Mouse (Mus musculus) stomach, postnatal 0 days (tissue): ENCODE data around the gene Rin2. TPM values are rescaled to one million over a fixed set of nuclear protein-coding genes. Genes with fewer than 3 reads are reported as not detected.
A peak's percentile ranks its signal among the peaks of the same experiment; 100 is the strongest.

Experiments used
- ATAC-seq: fragments of 200-750 bp; cut with Nextera tagmentation; 2 replicates; pipeline ENCODE4 v1.8.0; 2017; ENCODE audit not compliant: low FRiP score, low TSS enrichment
- DNase-seq: peaks from one replicate; pipeline ENCODE4 v3.0.0-alpha.2; 2016; ENCODE audit warnings: low spot score
- H3K27ac ChIP-seq: fragments of 300-500 bp; sonication (generic); replicated peaks from 2 replicates; pipeline ENCODE4 v1.5.1; 2014; ENCODE audit warnings: mild to moderate bottlenecking, control low read depth
- H3K27me3 ChIP-seq: fragments of 300-500 bp; sonication (generic); 2 replicates; pipeline ENCODE4 v1.6.1; 2014; ENCODE audit warnings: low read length; ENCODE audit not compliant: control insufficient read depth, insufficient read depth
- H3K36me3 ChIP-seq: fragments of 300-500 bp; sonication (generic); 2 replicates; pipeline ENCODE4 v1.6.1; 2014; ENCODE audit warnings: low read length, mixed read lengths; ENCODE audit not compliant: control insufficient read depth, insufficient read depth
- H3K4me1 ChIP-seq: fragments of 300-500 bp; sonication (generic); replicated peaks from 2 replicates; pipeline ENCODE4 v1.6.1; 2014; ENCODE audit warnings: antibody characterized with exemption; ENCODE audit not compliant: control insufficient read depth, insufficient read depth
- H3K4me2 ChIP-seq: fragments of 300-500 bp; sonication (generic); replicated peaks from 2 replicates; pipeline ENCODE4 v1.6.1; 2014; ENCODE audit warnings: low read depth, mild to moderate bottlenecking, control low read depth, moderate library complexity
- H3K4me3 ChIP-seq: fragments of 300-500 bp; sonication (generic); 2 replicates; pipeline ENCODE4 v1.5.1; 2014; ENCODE audit warnings: low read depth, low read length, control low read depth
- H3K9ac ChIP-seq: fragments of 300-500 bp; sonication (generic); 2 replicates; pipeline ENCODE4 v1.6.1; 2014; ENCODE audit warnings: mild to moderate bottlenecking, low read length, control low read depth, mixed read lengths
- H3K9me3 ChIP-seq: fragments of 300-500 bp; sonication (generic); 2 replicates; pipeline ENCODE4 v1.6.1; 2016; ENCODE audit warnings: low read length; ENCODE audit not compliant: control insufficient read depth
- CTCF ChIP-seq: IDR thresholded peaks from 2 replicates; pipeline ENCODE4 v1.5.1; 2016; ENCODE audit warnings: antibody characterized with exemption, low read depth, mild to moderate bottlenecking, moderate library complexity
- EP300 ChIP-seq: optimal IDR thresholded peaks from 2 replicates; pipeline ENCODE3; 2016; ENCODE audit warnings: antibody characterized with exemption
- WGBS: fragments of 180-500 bp; shearing (Covaris S2); extraction: QIAGEN DNeasy Blood & Tissue Kit; methylation state at CpG from one replicate; pipeline ENCODE4 v1.1.7; 2014; 5-methylcytosine and 5-hydroxymethylcytosine counted together
- polyA plus RNA-seq: library from polyadenylated mRNA; unstranded; fragments of >200 nt; fragmentation: Nextera tagmentation; extraction: Ambion mirVana; gene quantifications from 2 replicates; pipeline ENCODE4 v1.2.1, GENCODE M21; 2015

The Rin2 gene
- polyA plus RNA-seq, 1 experiment from 2014 or later = 22.2 TPM

DNA sequence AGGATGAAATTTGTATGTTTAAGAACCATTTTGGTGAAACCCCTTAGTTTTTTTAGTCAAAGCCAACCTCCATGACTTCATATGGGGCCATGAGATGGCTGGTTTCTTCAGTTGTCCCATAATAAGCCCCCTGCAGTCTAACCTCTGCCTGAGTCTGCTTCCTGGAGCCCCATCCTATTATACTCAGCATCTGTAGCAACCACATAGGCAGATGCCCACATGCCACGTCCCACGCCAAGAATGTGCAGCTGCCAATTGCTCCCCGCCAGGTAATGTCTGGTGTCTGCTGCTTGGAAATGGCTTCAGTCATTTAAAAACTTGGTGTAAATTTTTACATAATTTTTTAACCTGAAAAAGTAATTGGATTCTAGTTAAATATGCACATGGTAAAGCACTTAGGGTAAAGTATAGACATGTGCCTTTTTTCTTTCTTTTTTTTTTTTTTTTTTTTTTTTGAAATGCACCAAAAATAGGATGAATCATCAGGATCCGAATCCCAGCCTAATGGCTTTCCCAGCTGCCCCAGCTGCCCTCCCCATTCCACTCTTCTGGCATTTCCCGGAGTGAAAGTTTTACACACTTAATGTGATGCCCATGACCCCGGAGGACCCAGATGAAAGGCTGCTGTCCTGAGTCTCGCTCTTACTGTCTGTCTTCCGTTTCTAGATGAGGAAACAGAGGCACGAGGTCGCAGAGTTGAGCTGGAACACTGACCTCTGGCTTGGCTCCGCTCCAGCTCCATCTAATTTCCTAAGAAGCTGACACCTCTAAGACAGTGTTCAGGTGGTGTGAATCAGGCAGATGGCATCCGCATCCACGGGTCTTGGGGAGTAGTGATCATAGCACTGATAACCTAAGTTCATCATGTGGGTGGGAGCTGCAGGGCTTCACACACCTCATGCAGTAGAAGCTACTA, 68.0 kb downstream of the Rin2 start:
- no peak for DNase-seq
- no peak overlapping the region for H3K4me3 ChIP-seq
- no peaks in the 10 kb centered on the region for H3K36me3 ChIP-seq
- ATAC-seq = no peak
- H3K27ac ChIP-seq = no peak overlapping the region
- no peaks in the 10 kb centered on the region for H3K27me3 ChIP-seq
- WGBS = 62% methylated on average over 13 of the region's 13 CpGs
- H3K4me2 ChIP-seq = no peak overlapping the region
- no peak overlapping the region for H3K9ac ChIP-seq
- H3K9me3 ChIP-seq = no peaks in the 10 kb centered on the region
- TF ChIP-seq CTCF (no peak), EP300 (no peak)
- no peaks in the 10 kb centered on the region for H3K4me1 ChIP-seq

DNA sequence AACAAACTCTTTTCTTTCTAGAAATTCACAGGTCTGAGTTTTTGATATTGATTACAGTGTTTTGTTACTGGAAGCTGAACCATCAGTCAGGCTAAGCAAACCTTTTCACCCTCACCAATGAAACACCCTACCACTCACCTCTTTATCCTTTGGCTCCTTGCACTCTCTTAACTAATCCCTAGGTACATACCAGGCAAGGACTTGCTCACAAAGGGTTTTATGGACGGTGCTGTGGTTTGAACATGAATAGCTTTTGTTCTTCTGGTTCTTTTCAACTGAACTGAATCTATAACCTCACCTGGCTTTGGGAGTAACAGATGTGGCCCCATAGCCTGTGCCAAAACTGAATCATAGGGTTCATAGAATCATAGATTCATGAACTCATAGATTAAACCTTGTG, 71.4 kb downstream of the Rin2 start:
- H3K27me3 ChIP-seq = no peaks in the 10 kb centered on the region
- H3K9me3 ChIP-seq = no peaks in the 10 kb centered on the region
- H3K36me3 ChIP-seq = no peaks in the 10 kb centered on the region
- DNase-seq (no peak), ATAC-seq (peak; percentile 63)
- no peak overlapping the region for H3K9ac ChIP-seq
- H3K4me1 ChIP-seq = no peaks in the 10 kb centered on the region
- 0 out of 2 replicates have a peak overlapping the region, but pooled peaks have one; percentile 46 for H3K27ac ChIP-seq
- H3K4me2 ChIP-seq = no peak overlapping the region
- 39% methylated on average over 1 of the region's 1 CpGs for WGBS
- no peak overlapping the region for H3K4me3 ChIP-seq
- peak; percentile 80 for TF ChIP-seq EP300
- TF ChIP-seq CTCF = no peak

GRCm38 (mm10) chr2:145749645-145750044, 74.6 kb downstream of the Rin2 start:
- H3K9me3 ChIP-seq = no peaks in the 10 kb centered on the region
- H3K27me3 ChIP-seq = no peaks in the 10 kb centered on the region
- no peaks in the 10 kb centered on the region for H3K4me1 ChIP-seq
- no peak for DNase-seq
- no peak overlapping the region for H3K4me2 ChIP-seq
- H3K27ac ChIP-seq = no peak overlapping the region
- H3K4me3 ChIP-seq = no peak overlapping the region
- TF ChIP-seq EP300 = no peak
- TF ChIP-seq CTCF = no peak
- 73% methylated on average over 5 of the region's 5 CpGs for WGBS
- no peaks in the 10 kb centered on the region for H3K36me3 ChIP-seq
- no peak for ATAC-seq
- H3K9ac ChIP-seq = no peak overlapping the region

- no peak overlapping the region for H3K9ac ChIP-seq
- TF ChIP-seq EP300 (no peak), CTCF (no peak)
- DNase-seq = no peak
- H3K27ac ChIP-seq = no peak overlapping the region
- H3K4me1 ChIP-seq = no peaks in the 10 kb centered on the region
- 47% methylated on average over 6 of the region's 6 CpGs for WGBS
- no peaks in the 10 kb centered on the region for H3K9me3 ChIP-seq
- H3K4me3 ChIP-seq = no peak overlapping the region
- H3K4me2 ChIP-seq = no peak overlapping the region
- H3K36me3 ChIP-seq = no peaks in the 10 kb centered on the region
- ATAC-seq = no peak
- no peaks in the 10 kb centered on the region for H3K27me3 ChIP-seq
Observed at GRCm38 (mm10) chr2:145752572-145752971, 77.6 kb downstream of the Rin2 start.

GRCm38 (mm10) chr2:145753973-145754372, 79.0 kb downstream of the Rin2 start:
- Histone ChIP-seq H3K27ac (no peak overlapping the region), H3K9me3 (no peaks in the 10 kb centered on the region), H3K4me2 (no peak overlapping the region), H3K4me1 (no peaks in the 10 kb centered on the region), H3K4me3 (no peak overlapping the region), H3K9ac (no peak overlapping the region), H3K27me3 (no peaks in the 10 kb centered on the region), H3K36me3 (no peaks in the 10 kb centered on the region)
- TF ChIP-seq EP300 (no peak), CTCF (no peak)
- WGBS = 84% methylated on average over 7 of the region's 7 CpGs
- no peak for ATAC-seq
- DNase-seq = no peak
